Mouse (Mus musculus) E14TG2a.4 (cell line): Measurements from ENCODE around the gene Bpifc.

ENCODE experiments used
- CTCF ChIP-seq: conservative IDR thresholded peaks from 2 replicates; pipeline ENCODE4 v1.5.1; 2014; ENCODE audit warnings: low read length
- POU5F1 ChIP-seq: IDR thresholded peaks from 2 replicates; pipeline ENCODE4 v1.6.1; 2014; ENCODE audit warnings: low read length, borderline replicate concordance

DNA sequence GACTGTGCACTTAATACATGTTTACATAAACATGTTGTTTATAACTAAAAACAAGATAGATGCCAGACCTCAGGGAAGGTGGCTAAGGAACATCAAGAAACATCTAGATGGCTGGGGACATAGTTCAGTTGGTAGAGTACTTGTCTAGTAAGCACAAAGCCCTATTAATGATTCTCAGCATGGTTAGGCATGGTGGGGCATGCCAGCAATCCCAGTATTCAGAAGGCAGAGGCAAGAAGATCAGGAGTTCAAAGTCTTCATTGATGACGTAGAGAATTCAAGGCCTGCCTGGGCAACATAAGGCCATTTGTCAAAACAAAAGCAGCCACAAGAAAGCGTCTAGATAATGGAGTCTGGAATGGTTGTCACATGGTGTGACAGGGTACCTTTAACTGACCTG lies 46.0 kb upstream of the Bpifc start:
- no peak for TF ChIP-seq CTCF
- TF ChIP-seq POU5F1, result no peak
